Mouse (Mus musculus): ENCODE measurements around the gene Slc7a8.

Gene Slc7a8

DNA sequence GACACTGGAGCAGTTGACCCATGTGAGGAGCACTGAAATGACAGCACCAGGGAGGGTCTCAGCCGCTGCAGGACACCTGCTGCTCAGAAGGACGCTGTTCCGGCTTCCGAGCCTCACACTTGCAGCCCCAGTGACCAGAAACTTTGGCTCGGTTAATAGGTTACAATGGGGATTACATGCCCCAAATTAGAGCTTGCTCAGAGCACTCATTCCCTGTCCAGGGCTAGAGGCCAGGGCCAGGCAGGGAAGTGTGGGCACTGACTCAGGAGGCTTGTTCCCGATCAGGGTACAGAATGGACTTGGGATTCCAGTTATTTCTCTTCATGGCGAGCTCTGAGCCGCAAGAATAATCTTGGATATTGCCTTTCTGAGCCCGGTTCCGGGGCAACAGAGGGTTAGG is 44.1 kb downstream of the Slc7a8 start:
- DNase-seq (ENCODE audit: low read depth), result no peak

GRCm38 (mm10) chr14:54736555-54737552 is 44.9 kb downstream of the Slc7a8 start:
- DNase-seq (ENCODE audit: low read depth), result peak; percentile 44

- no peak for DNase-seq (ENCODE audit: low read depth)
Measured at GRCm38 (mm10) chr14:54735221-54735620, 46.5 kb downstream of the Slc7a8 start.

DNA sequence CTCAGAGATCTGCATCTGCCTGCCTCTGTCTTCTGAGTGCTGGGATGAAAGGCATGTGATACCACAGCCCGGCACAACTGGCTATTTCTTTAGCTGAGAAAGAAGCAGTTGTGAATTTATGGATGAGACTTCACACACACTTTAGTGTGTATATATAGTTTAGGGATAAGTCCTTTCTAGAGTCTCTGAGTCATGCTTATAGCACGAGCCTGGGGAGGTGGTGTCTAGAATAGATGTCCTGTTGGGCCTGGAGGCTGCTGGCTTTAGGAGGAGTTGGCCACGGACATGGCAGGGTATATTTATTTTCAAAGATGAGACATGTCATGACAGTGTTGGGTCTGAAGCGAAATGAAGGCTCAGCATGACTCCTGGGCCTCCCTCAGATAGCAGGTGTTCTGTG is 47.7 kb downstream of the Slc7a8 start:
- DNase-seq (ENCODE audit: low read depth), result no peak

DNA sequence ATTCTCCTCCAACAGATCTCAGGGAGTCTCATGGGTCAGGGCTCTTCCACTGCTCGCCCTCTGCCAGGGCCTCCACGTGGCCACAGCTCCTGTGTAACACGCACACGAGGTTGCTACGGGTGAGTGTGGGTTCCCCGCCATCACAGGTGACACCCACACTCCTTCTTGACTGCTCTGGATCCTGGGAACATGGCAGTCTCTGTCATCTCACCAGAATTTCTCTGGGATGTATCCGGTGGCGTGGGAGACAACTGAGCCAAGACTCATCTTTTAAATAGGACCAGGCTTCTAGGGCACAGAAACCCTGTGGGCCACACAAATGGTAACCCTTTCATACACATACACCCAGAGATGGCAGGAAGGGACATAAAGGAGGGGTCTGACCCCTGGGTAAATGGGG is 49.5 kb downstream of the Slc7a8 start:
- DNase-seq (ENCODE audit: low read depth), result no peak

DNA sequence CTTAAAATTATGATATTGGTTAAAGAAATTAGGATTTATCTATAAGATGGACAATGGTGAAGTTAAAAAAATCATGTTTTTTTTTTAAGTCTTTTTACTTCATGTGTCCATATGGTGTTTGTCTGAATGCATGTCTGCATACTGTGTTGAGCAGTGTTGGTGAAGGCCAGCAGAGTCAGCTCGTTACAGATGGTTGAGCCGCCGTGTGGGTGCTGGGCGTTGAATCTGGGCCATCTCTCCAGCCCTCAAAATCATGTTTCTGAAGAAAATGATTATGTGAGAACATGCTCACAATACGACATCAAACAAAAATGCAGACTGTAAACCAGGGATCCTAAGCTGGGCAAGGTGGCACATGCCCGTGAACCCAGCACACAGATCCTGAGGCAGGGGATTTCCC is 51.4 kb downstream of the Slc7a8 start:
- no peak for DNase-seq (ENCODE audit: low read depth)

- no peak for DNase-seq (ENCODE audit: low read depth)
Measured at GRCm38 (mm10) chr14:54728823-54729653, 52.7 kb downstream of the Slc7a8 start.

DNA sequence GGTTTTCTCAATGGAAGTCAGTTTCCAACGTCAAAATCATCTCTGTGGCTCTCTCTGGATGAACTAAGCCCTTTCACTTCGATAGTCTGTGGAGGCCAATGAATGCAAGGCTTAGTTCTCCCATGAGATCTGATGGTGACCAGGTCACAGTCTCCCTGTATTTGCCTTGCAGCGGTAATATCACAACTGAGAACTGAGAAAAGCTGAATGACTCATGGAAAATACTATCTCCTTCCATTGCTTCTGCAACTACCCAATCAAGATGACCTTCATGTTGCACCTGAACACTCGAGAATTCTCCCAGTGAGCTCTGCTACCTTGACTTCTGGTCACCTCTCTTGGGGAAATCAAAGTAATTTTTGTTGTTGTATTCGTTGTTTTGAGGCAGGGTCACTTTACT is 54.2 kb downstream of the Slc7a8 start:
- no peak for DNase-seq (ENCODE audit: low read depth)

- no peak for DNase-seq (ENCODE audit: low read depth)
Measured at GRCm38 (mm10) chr14:54724049-54724448, 57.7 kb downstream of the Slc7a8 start.

- no peak for DNase-seq (ENCODE audit: low read depth)
Measured at GRCm38 (mm10) chr14:54721711-54722110, 60.0 kb downstream of the Slc7a8 start.

DNA sequence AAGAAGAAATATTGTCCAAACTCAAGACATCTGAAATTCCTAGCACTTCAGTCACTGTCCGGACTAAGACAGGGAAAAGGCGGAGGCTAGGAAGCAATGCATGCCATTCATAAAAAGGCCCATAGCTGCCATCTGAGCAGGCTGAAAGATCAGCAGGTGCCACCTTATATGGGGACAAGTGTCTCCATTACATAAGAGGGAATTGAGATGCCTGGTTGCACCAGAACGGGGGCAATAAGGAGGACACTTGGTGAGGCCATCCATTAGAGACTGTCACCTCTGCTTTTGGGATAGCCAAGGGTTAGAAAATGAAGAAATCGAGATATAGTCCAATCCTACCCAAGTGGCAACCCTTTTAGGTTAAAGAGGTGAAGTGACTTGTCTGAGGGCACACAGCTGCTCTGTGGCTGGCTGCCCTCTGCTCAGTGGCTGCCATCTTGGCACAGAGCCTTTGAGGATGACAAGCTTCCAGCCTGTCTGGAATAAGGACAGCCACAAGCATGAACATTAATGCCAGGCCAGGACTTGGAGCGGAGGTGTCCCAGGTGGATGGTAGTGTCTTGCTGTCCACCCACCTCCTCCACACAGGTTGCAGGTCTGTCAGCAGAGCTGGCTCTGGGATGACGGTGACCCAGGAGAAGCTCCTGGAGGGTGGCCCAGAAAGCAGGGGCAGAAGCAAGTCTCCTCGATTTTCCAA is 60.9 kb downstream of the Slc7a8 start:
- DNase-seq (ENCODE audit: low read depth), result no peak

DNA sequence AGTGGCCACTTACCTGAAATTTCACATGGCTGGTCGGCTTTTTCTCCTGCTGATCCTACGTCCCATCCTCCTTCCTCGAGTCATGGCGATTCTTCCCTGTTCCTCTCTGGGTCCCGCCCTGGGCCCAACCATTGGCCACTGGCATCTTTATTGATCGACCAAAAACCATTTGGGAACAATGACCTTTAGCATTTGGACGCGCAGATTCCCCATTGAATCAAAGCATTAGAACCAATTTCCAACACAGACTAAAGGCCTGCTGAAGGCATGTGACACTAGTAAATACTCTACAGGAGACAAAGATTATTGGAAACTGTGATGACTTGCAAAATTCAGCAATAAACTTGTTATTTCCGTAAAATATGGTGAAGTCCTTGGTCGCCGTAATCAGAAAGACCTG is 61.7 kb downstream of the Slc7a8 start:
- DNase-seq (ENCODE audit: low read depth), result no peak

DNA sequence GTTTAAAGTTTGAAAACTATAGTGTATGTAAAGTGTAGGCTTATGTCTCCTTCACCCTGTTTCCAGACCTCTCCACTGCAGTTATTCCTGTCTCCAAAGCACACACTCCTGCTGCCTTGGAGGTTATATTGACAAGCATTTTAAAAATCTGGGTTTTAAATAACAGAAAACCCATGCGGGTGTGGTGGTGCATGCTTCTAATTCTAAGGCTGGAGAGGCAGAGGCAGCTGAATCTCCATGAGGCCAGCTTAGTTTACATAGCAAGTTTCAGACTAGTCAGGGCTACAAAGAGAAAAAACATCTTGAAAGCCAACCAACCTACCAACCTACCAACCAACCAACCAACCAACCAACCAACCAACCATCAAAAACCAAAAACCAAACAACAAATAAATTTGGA is 66.3 kb downstream of the Slc7a8 start:
- DNase-seq (ENCODE audit: low read depth), result no peak

DNA sequence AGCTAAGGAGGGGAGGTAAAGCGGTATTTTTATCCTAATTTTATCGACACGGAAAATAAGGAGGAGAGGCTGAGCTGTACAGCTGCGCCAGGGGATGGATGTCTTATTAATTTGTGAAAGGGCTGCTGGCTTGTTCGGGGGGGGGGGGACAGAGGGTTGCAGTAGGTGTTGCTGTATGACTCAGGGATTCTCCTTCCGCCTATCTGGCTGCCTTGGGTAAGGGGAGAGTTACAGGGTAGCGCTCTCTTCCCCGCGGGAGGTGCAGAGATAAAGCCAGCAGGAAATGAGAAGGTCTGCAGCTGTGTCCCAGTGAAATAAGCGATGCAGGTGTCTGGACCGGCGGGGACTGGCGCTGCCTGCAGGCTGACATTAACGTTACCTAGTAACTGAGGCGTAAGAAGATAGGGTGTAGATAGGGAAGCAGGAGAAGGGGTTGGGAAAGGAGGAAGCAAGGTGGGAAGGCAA is 67.1 kb downstream of the Slc7a8 start:
- no peak for DNase-seq (ENCODE audit: low read depth)

GRCm38 (mm10) chr14:54714121-54714520 is 67.6 kb downstream of the Slc7a8 start:
- DNase-seq (ENCODE audit: low read depth), result peak; percentile 86

DNA sequence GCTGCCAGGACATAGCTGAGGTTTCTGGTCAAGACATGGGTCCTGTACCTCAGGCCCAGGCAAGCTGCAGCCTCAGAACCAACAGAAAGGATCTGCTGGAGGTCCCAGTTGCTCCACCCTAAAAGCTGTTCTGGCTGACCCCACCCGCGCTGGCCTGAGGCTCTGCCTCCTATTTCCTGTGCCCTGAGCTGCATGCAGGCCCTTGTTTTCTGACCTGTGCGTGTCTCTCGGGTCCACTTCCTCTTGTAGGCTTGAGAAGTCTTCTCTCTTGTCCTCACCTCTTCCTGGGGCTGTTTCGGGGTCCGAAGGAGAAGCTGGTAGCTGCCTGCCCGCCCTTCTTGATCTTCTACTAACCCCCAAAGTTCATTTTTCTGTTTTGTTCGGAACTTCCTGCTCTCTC is 68.9 kb downstream of the Slc7a8 start:
- DNase-seq (ENCODE audit: low read depth), result no peak

- DNase-seq (ENCODE audit: low read depth), result no peak
Measured at GRCm38 (mm10) chr14:54712074-54712473, 69.7 kb downstream of the Slc7a8 start, which contains the start of gene Cebpe. Gene Cebpe (minus strand): TSS chr14:54712174.

DNA sequence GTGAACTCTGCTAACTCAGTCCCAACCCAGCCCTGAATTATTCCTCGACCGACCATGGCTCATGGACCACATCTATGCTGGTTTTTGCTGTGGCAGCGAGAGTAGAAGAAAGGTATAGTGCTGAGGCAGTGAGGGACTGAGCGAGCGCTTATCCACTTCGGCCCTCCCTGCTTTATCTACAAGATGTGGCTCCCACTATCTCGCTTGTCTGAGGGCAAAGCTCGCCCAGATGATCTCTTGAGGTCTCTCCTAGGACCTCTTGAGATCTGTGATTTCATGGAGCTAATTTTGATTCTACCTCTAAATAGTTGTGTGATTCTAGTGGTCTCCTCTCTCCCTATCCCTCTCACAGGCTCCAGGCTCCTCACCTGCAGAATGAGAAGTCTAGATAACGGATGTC is 72.7 kb downstream of the Slc7a8 start:
- DNase-seq (ENCODE audit: low read depth), result no peak

- no peak for DNase-seq (ENCODE audit: low read depth)
Measured at GRCm38 (mm10) chr14:54706589-54707320, 75.0 kb downstream of the Slc7a8 start.

GRCm38 (mm10) chr14:54705844-54706243 is 75.9 kb downstream of the Slc7a8 start:
- no peak for DNase-seq (ENCODE audit: low read depth)

- DNase-seq (ENCODE audit: low read depth), result no peak
Measured at GRCm38 (mm10) chr14:54703207-54703606, 78.5 kb downstream of the Slc7a8 start.

Data from NIH3T3 (cell line).